Mouse (Mus musculus) kidney, embryonic 14.5 days (tissue): ENCODE measurements around the gene Fam133b. TPM values are rescaled to one million over a fixed set of nuclear protein-coding genes. Genes with fewer than 3 reads are reported as not detected.
"Not testable (repeated sequence)": the region's sequence is repeated elsewhere in the genome, so short reads cannot be mapped to it uniquely, and the experiment has no call there.

ENCODE experiments used
- ATAC-seq: fragments of 200-750 bp; cut with Nextera tagmentation; 2 replicates; pipeline ENCODE4 v1.8.0; 2017; ENCODE audit warnings: moderate number of reproducible peaks, mild to moderate bottlenecking, moderate TSS enrichment, moderate library complexity; ENCODE audit not compliant: low FRiP score, low TSS enrichment
- H3K27ac ChIP-seq: fragments of 300-500 bp; sonication (generic); 2 replicates; pipeline ENCODE4 v1.5.1; 2014; ENCODE audit warnings: low read depth, mild to moderate bottlenecking, low read length, moderate library complexity, mixed read lengths
- H3K27me3 ChIP-seq: fragments of 300-500 bp; sonication (generic); 2 replicates; pipeline ENCODE4 v1.6.1; 2014; ENCODE audit warnings: mild to moderate bottlenecking, low read length; ENCODE audit not compliant: control insufficient read depth, insufficient read depth
- H3K36me3 ChIP-seq: fragments of 300-500 bp; sonication (generic); 2 replicates; pipeline ENCODE4 v1.6.1; 2014; ENCODE audit warnings: low read length, mixed read lengths; ENCODE audit not compliant: control insufficient read depth, insufficient read depth
- H3K4me1 ChIP-seq: fragments of 300-500 bp; sonication (generic); 2 replicates; pipeline ENCODE4 v1.6.1; 2014; ENCODE audit warnings: low read length, mixed read lengths; ENCODE audit not compliant: control insufficient read depth, insufficient read depth
- H3K4me2 ChIP-seq: fragments of 300-500 bp; sonication (generic); replicated peaks from 2 replicates; pipeline ENCODE4 v1.6.1; 2014; ENCODE audit warnings: low read depth, mild to moderate bottlenecking, low read length
- H3K4me3 ChIP-seq: fragments of 300-500 bp; sonication (generic); 2 replicates; pipeline ENCODE4 v1.5.1; 2014; ENCODE audit warnings: mild to moderate bottlenecking, low read length
- H3K9ac ChIP-seq: fragments of 300-500 bp; sonication (generic); 2 replicates; pipeline ENCODE4 v1.6.1; 2014; ENCODE audit warnings: low read depth, mild to moderate bottlenecking, low read length, moderate library complexity
- H3K9me3 ChIP-seq: fragments of 300-500 bp; sonication (generic); 2 replicates; pipeline ENCODE4 v1.6.1; 2016; ENCODE audit warnings: low read length; ENCODE audit not compliant: control insufficient read depth
- WGBS: fragments of 180-500 bp; shearing (Covaris S2); extraction: QIAGEN DNeasy Blood & Tissue Kit; methylation state at CpG from one replicate; pipeline ENCODE4 v1.1.7; 2014; 5-methylcytosine and 5-hydroxymethylcytosine counted together
- polyA plus RNA-seq: library from polyadenylated mRNA; unstranded; fragments of >200 nt; fragmentation: Nextera tagmentation; extraction: Ambion mirVana; gene quantifications from 2 replicates; pipeline ENCODE4 v1.2.1, GENCODE M21; 2014

The Fam133b gene
- polyA plus RNA-seq, 1 experiment from 2014 or later: 38.9 TPM

GRCm38 (mm10) chr5:3532048-3532447 lies 11.6 kb upstream of the Fam133b start:
- not testable (repeated sequence) for H3K4me1 ChIP-seq, H3K9me3 ChIP-seq, H3K9ac ChIP-seq, ATAC-seq, H3K27me3 ChIP-seq, H3K27ac ChIP-seq, H3K4me3 ChIP-seq, H3K4me2 ChIP-seq, H3K36me3 ChIP-seq

- no peak for ATAC-seq
- 73% methylated on average over 3 of the region's 3 CpGs for WGBS
- Histone ChIP-seq H3K36me3 (no peaks in the 10 kb centered on the region), H3K27me3 (no peaks in the 10 kb centered on the region), H3K27ac (no peak overlapping the region), H3K4me3 (no peak overlapping the region), H3K4me1 (no peaks in the 10 kb centered on the region), H3K9ac (no peak overlapping the region), H3K4me2 (no peak overlapping the region), H3K9me3 (no peaks in the 10 kb centered on the region)
These were observed 6.9 kb upstream of the Fam133b start for GRCm38 (mm10) chr5:3536592-3537212.

- Histone ChIP-seq H3K9me3 (no peaks in the 10 kb centered on the region), H3K4me3 (no peak overlapping the region), H3K27ac (no peak overlapping the region), H3K4me1 (no peaks in the 10 kb centered on the region), H3K36me3 (no peaks in the 10 kb centered on the region), H3K9ac (no peak overlapping the region), H3K27me3 (no peaks in the 10 kb centered on the region), H3K4me2 (no peak overlapping the region)
- 63% methylated on average over 11 of the region's 11 CpGs for WGBS
- no peak for ATAC-seq
These were observed 4.8 kb upstream of the Fam133b start for GRCm38 (mm10) chr5:3538505-3539472.

GRCm38 (mm10) chr5:3541871-3542270 lies 1.8 kb upstream of the Fam133b start:
- WGBS: 78% methylated on average over 6 of the region's 6 CpGs
- Histone ChIP-seq H3K4me2 (no peak overlapping the region), H3K4me1 (peaks cover 12% of the 10 kb centered on the region; the same call in 1 of the 2 replicates), H3K4me3 (no peak overlapping the region), H3K9ac (no peak overlapping the region), H3K36me3 (no peaks in the 10 kb centered on the region; the same call in 1 of the 2 replicates), H3K27me3 (no peaks in the 10 kb centered on the region), H3K9me3 (no peaks in the 10 kb centered on the region), H3K27ac (no peak overlapping the region)
- no peak for ATAC-seq

- no peak overlapping the region for H3K27ac ChIP-seq
These were observed 792 bp downstream of the Fam133b start for GRCm38 (mm10) chr5:3544480-3544769.

GRCm38 (mm10) chr5:3546226-3546625 lies 2.6 kb downstream of the Fam133b start:
- Histone ChIP-seq H3K27ac (no peak overlapping the region), H3K9me3 (no peaks in the 10 kb centered on the region), H3K9ac (no peak overlapping the region), H3K27me3 (no peaks in the 10 kb centered on the region), H3K4me1 (peaks cover 12% of the 10 kb centered on the region; the same call in 1 of the 2 replicates), H3K4me2 (no peak overlapping the region), H3K36me3 (peaks cover 3% of the 10 kb centered on the region; the same call in 1 of the 2 replicates), H3K4me3 (no peak overlapping the region)
- ATAC-seq: no peak
- 61% methylated on average over 1 of the region's 1 CpGs for WGBS

More at GRCm38 (mm10) chr5:3544480-3544769, 792 bp downstream of the Fam133b start:
- Histone ChIP-seq H3K4me3 (peak overlapping the region; percentile 89), H3K9me3 (no peaks in the 10 kb centered on the region), H3K4me2 (peak overlapping the region; percentile 45), H3K4me1 (peaks cover 12% of the 10 kb centered on the region; the same call in 1 of the 2 replicates), H3K9ac (peak overlapping the region; percentile 91), H3K36me3 (peaks cover 3% of the 10 kb centered on the region; the same call in 1 of the 2 replicates), H3K27me3 (no peaks in the 10 kb centered on the region)
- 11% methylated on average over 7 of the region's 7 CpGs for WGBS
- ATAC-seq: peak; percentile 36; the same call in 1 of the 2 replicates

GRCm38 (mm10) chr5:3551481-3551880 lies 7.8 kb downstream of the Fam133b start:
- H3K4me1 ChIP-seq: no peaks in the 10 kb centered on the region
- no peak overlapping the region for H3K4me2 ChIP-seq
- 86% methylated on average over 1 of the region's 1 CpGs for WGBS
- H3K9me3 ChIP-seq: no peaks in the 10 kb centered on the region
- H3K4me3 ChIP-seq: no peak overlapping the region
- H3K27me3 ChIP-seq: no peaks in the 10 kb centered on the region
- H3K27ac ChIP-seq: no peak overlapping the region
- H3K9ac ChIP-seq: no peak overlapping the region
- peaks cover 22% of the 10 kb centered on the region for H3K36me3 ChIP-seq
- no peak for ATAC-seq

- Histone ChIP-seq H3K27ac (no peak overlapping the region), H3K27me3 (no peaks in the 10 kb centered on the region), H3K4me3 (no peak overlapping the region), H3K9me3 (no peaks in the 10 kb centered on the region), H3K36me3 (peaks cover 40% of the 10 kb centered on the region), H3K4me2 (no peak overlapping the region), H3K9ac (no peak overlapping the region), H3K4me1 (no peaks in the 10 kb centered on the region)
- 89% methylated on average over 2 of the region's 2 CpGs for WGBS
- no peak for ATAC-seq
These were observed 10.6 kb downstream of the Fam133b start for GRCm38 (mm10) chr5:3554198-3554597.

GRCm38 (mm10) chr5:3571266-3571665 lies 27.6 kb downstream of the Fam133b start, which contains the start of gene 1700109H08Rik:
TSS of gene 1700109H08Rik (plus strand) at chr5:3571566.
- H3K9ac ChIP-seq: no peak within 1 kb of the TSS
- peaks cover 74% of the 10 kb centered on the region for H3K36me3 ChIP-seq
- H3K27ac ChIP-seq: no peak within 1 kb of the TSS
- H3K4me2 ChIP-seq: no peak within 1 kb of the TSS
- H3K4me3 ChIP-seq: no peak within 1 kb of the TSS
- 93% methylated on average over 4 of the region's 4 CpGs for WGBS
- ATAC-seq: no peak
- H3K27me3 ChIP-seq: no peaks in the 10 kb centered on the region
- H3K4me1 ChIP-seq: no peaks in the 10 kb centered on the region
- 0 out of 2 replicates have a peak, but pooled peaks cover 2% of the 10 kb centered on the region for H3K9me3 ChIP-seq
